Mouse (Mus musculus): Measurements from ENCODE around the gene Naa20.
"Not testable (repeated sequence)": the region's sequence is repeated elsewhere in the genome, so short reads cannot be mapped to it uniquely, and the experiment has no call there.

The Naa20 gene

GRCm38 (mm10) chr2:145884913-145885785, 16.8 kb upstream of the Naa20 start:
- DNase-seq: no peak

- peak in 1 of 2 experiments; percentile 42 for DNase-seq
Measured at GRCm38 (mm10) chr2:145887937-145888765, 13.7 kb upstream of the Naa20 start.

GRCm38 (mm10) chr2:145888766-145889480, 13.0 kb upstream of the Naa20 start:
- no peak for DNase-seq

GRCm38 (mm10) chr2:145890571-145890970, 11.3 kb upstream of the Naa20 start:
- DNase-seq: no peak

- DNase-seq: no peak
Measured at GRCm38 (mm10) chr2:145893756-145894155, 8.1 kb upstream of the Naa20 start.

- peak in 1 of 2 experiments; percentile 38 for DNase-seq
Measured at GRCm38 (mm10) chr2:145898106-145898505, 3.8 kb upstream of the Naa20 start.

- DNase-seq: not testable (repeated sequence)
Measured at GRCm38 (mm10) chr2:145900318-145900717, 1.6 kb upstream of the Naa20 start.

GRCm38 (mm10) chr2:145903061-145903901, 1.4 kb downstream of the Naa20 start:
- peak; percentile 96 to 97 for DNase-seq

GRCm38 (mm10) chr2:145903983-145904616, 2.2 kb downstream of the Naa20 start:
- no peak for DNase-seq

- no peak for DNase-seq
Measured at GRCm38 (mm10) chr2:145905156-145905555, 3.3 kb downstream of the Naa20 start.

- not testable (repeated sequence) for DNase-seq
Measured at GRCm38 (mm10) chr2:145905884-145906283, 4.0 kb downstream of the Naa20 start.

GRCm38 (mm10) chr2:145920941-145921650, 19.2 kb downstream of the Naa20 start:
- no peak for DNase-seq

- peak; percentile 96 to 97 for DNase-seq
Measured at GRCm38 (mm10) chr2:145934339-145935231, 32.7 kb downstream of the Naa20 start, which contains the start of the genes Cfap61 and Crnkl1. Gene Cfap61 (plus strand): TSS chr2:145934784. Gene Crnkl1 (minus strand): TSS chr2:145935014.

- DNase-seq: no peak
Measured at GRCm38 (mm10) chr2:145936975-145937374, 35.1 kb downstream of the Naa20 start.

GRCm38 (mm10) chr2:145941403-145941802, 39.5 kb downstream of the Naa20 start:
- no peak for DNase-seq

GRCm38 (mm10) chr2:145944286-145944685, 42.4 kb downstream of the Naa20 start:
- DNase-seq: no peak

GRCm38 (mm10) chr2:145948402-145948954, 46.6 kb downstream of the Naa20 start:
- no peak for DNase-seq

GRCm38 (mm10) chr2:145949475-145950068, 47.7 kb downstream of the Naa20 start:
- no peak for DNase-seq

- no peak for DNase-seq
Measured at GRCm38 (mm10) chr2:145950239-145950638, 48.3 kb downstream of the Naa20 start.

Measured in cerebellum, postnatal 10 days (tissue).